Comparison of ENCODE assay signal across 22 mouse cellular contexts in genomic region chr12:85178294-85178693, GRCm38 (mm10). TPM values are rescaled to one million over a fixed set of nuclear protein-coding genes. Genes with fewer than 3 reads are reported as not detected.
"Had no signal": no experiment of that assay in that cellular context is flagged by ENCODE, and none has a peak within 500 bp of the region (broad histone marks: within the 10 kb centered on the region; RNA-seq: fewer than 3 reads in every experiment).

No protein-coding gene starts in this region.

- H3K9me3 ChIP-seq: liver, embryonic 13.5 days; liver, embryonic 15.5 days; lung, embryonic 15.5 days; midbrain, embryonic 13.5 days; midbrain, embryonic 15.5 days; neural tube, embryonic 13.5 days; neural tube, embryonic 15.5 days had no signal

- H3K4me2 ChIP-seq: lung, embryonic 15.5 days; midbrain, embryonic 11.5 days; midbrain, embryonic 13.5 days; midbrain, embryonic 15.5 days; neural tube, embryonic 13.5 days had no signal

- ATAC-seq: liver, postnatal 0 days; lung, postnatal 0 days; midbrain, embryonic 13.5 days; midbrain, embryonic 15.5 days had no signal

- H3K36me3 ChIP-seq: liver, embryonic 13.5 days; liver, embryonic 15.5 days; lung, embryonic 15.5 days; midbrain, embryonic 13.5 days; midbrain, embryonic 15.5 days; neural tube, embryonic 13.5 days; neural tube, embryonic 15.5 days had no signal

- H3K4me3 ChIP-seq: liver, embryonic 13.5 days; liver, embryonic 15.5 days; lung, embryonic 15.5 days; midbrain, embryonic 13.5 days; midbrain, embryonic 15.5 days; neural tube, embryonic 13.5 days; neural tube, embryonic 15.5 days had no signal

- DNase-seq: liver, embryonic 13.5 days; liver, postnatal 0 days; lung, adult 2 months; lung, postnatal 14 days; lung, postnatal 36 days; retina, postnatal 1 day; right cerebral cortex, adult 18-20 months; right cerebral cortex, postnatal 25 days; right cerebral cortex, postnatal 4 days; thymus, adult 18-20 months; thymus, postnatal 14 days had no signal

- H3K9ac ChIP-seq: liver, embryonic 13.5 days; liver, embryonic 15.5 days; liver, postnatal 0 days; lung, embryonic 15.5 days; midbrain, embryonic 13.5 days; midbrain, embryonic 15.5 days; neural tube, embryonic 13.5 days; neural tube, embryonic 15.5 days had no signal

- H3K27ac ChIP-seq: liver, embryonic 13.5 days; liver, embryonic 15.5 days; lung, embryonic 15.5 days; macrophage; midbrain, embryonic 13.5 days; midbrain, embryonic 15.5 days; neural tube, embryonic 13.5 days; neural tube, embryonic 15.5 days had no signal

- H3K27me3 ChIP-seq: lung, embryonic 15.5 days had no signal

RNA-seq across cellular contexts. Expression of gene Pgf, which starts 0.7 kb away (rescaled TPM):
- total RNA-seq: megakaryocyte progenitor cell, adult 5-6 weeks; monocyte, adult 5-6 weeks had no signal

RNA-seq across cellular contexts. Expression of gene Rps6kl1, which starts 27.2 kb away (rescaled TPM):
- total RNA-seq: megakaryocyte progenitor cell, adult 5-6 weeks had no signal
- polyA plus RNA-seq: macrophage had no signal
